Mouse (Mus musculus): Measurements from ENCODE around the gene Papss2. TPM values are rescaled to one million over a fixed set of nuclear protein-coding genes. Genes with fewer than 3 reads are reported as not detected.

The Papss2 gene
- total RNA-seq, 4 experiments from 2014 or later: 12.3 to 14.8 (median 14.2) TPM

DNA sequence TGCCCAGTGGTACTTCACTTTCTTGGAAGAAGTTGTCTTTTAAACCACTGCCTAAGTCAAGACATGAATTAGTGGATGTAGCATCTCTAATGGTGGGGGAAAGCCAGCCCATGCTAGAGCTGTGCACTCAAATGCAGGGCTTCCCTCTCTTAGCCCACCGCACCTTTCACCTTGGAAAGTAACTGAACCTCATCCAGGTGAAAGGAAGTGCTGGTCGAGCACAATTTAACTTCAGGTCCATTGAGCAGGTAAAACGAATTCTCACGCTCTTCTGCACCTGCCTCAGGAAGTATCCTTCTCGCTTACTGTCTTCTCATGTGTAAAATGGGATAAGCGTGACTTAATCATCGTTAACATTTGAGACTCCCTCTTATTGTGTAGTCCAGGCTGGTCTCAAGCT is 3.4 kb downstream of the Papss2 start:
- DNase-seq (ENCODE audit: low spot score in 2 of 2): no peak

DNA sequence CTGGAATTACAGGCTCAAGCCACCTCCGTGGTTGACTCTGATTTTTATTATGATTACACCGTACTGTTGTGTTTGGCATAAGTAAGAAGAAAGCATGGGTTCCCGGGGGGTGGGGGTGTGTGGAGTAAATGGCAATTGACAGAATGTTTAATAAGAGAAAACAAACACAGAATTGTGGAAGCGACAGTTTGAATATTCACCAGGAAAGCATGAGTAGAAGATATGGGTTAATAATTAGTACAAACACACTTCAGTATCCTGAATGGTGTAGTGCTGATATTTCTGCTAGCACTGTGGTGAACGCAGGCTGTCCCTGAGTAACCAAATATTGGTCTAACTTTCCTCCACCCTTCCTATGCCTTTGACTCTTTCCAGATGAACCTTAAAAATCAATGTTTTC is 3.8 kb downstream of the Papss2 start:
- DNase-seq (ENCODE audit: low spot score in 2 of 2): no peak

DNA sequence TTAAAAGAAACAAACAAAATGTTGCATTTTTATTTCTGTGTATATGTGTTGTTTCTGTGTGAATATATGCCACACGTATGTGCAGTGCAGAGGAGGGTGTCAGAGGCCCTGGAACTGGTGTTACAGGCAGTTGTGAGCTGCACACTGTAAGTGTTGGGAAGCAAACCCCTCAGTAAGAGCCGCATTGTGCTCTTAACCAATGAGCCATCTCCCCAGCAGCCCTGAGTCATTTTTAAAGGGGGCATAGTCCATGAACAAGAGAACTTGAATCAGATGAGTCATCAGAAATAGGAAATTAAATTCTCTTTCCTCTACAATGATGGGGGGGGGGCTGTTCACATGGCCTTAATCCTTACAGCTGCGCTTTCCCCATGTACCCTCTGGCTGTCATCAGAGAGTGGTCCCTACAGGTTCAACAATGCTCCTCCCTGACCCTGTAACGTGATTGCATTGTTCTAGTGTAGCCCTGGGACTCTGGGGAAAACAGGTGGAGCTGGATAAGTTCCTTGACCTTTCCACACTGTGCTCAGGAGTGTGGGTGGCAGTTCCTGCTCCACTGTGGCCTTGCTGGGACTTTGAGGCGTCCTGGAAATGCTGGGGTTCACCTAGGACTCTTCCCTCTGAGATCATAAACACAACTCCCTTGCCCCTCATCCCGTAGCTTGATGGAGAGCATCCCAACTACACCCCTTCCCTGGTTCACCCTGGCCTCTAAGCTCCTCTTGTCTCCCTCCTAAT is 5.6 kb downstream of the Papss2 start:
- DNase-seq (ENCODE audit: low spot score in 2 of 2): no peak

DNA sequence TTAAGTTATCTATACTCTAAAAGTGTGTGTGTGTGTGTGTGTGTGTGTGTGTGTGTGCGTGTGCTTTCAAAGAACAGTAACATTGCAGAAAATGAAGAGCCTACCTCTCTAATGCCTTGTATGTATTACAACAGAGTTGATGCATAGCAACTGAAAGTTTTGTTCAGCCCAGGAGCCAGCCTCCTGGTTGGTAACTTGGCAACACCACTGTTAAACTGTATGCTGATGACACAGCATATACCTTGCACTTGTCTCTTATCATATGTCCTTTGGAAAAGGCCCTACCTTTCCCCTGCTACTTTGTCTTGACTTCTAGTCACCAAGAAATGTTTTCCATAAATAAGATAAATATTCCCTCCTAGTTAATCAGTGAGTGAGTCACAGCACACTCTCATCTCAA is 7.9 kb downstream of the Papss2 start:
- no peak for DNase-seq (ENCODE audit: low spot score in 2 of 2)

DNA sequence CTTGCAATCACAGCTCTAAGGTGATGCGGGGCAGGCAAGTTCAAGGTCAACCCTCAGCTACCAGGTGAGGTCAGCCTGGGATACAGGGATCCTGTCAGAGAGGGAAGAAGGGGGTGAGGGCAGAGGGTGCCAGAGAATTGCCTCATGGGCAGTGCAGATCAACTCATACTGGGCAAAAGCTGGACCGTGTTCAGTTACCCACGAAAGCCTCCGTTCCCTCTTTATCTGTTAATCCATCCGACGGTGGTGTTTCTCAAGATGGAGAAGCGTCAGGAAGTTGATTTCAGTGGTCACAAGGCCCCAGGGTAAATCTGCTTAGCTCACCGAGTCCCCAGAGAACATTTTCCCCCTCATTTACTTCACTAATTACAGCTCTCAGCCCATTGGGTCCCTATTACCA is 8.5 kb downstream of the Papss2 start:
- no peak for DNase-seq (ENCODE audit: low spot score in 2 of 2)

DNA sequence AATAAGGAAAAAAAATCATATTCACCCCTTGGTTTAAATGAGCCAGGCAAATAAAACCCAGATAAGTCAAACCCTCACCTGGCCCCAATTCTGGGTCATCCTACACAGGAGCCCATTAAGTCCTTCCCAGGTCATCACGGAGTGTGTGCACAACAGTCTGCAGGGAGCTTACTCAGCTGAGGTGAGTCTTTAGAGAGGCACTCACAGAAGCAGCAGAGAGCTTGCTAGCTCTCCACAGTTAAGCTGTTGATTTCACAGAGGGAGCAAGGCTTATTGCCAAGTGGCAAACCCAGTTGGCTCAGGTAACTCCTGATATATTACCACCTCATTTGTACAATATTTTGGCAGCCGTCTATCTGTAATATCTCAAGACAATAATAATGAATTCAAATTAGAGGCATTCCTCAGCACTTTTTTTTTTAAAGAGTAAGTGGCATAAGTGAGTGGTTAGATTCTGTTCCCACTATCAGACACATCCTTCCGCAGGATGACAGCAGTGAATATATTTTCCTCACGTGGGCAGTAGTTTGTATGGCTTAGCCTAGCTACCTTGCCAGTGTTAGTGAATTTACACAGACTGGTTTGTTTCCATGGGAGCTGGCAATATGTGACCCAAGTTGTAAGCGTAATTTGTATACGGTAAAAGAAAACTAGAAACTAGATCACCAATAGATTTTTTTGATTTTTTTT is 9.1 kb downstream of the Papss2 start:
- no peak for DNase-seq (ENCODE audit: low spot score in 2 of 2)

DNA sequence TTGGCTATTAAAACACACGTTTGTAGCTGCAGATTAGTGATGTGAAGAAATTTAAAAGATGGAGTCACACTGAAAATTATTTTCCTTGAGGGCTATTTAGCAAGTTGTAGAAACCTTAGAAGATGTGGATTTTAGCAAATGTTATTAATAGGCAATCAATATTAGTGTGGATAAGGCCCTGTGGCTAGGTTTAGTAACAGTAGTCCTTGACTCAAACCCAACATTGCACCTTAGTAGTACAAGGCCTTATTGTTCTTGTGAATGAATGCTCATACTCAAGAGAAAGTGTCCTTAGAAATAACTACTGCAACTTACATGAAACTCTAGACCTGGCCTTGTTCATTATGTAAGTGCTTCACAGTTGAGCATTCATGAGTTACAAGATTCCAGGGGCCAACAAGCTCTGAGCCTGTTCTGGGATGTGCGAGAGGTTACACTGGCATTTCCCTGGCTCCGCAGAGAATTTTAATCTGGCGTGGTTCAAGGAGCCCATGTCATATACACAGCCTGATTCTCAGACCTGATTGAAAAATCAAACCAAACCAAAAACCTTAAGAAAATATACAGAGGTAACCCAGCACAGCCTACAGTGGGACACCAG is 10.7 kb downstream of the Papss2 start:
- DNase-seq (ENCODE audit: low spot score in 2 of 2): no peak

DNA sequence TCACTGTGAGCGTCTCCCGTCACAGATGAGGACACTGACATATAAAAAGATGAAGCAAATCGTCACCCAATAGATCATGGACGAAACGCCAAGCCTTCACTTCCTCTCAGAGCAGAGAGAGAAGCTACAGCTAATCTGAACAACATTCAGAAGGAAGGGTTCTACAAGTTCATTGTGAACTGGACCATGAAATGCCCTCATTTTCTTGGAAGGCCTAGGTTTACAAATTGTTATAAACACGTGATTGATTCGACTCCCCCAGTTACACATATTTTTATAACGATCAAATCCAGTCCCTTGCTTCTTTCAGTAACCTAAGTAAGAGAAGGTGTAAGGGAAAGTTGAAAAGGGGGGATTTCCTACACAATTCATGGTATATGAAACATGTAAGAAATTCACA is 11.4 kb downstream of the Papss2 start:
- no peak for DNase-seq (ENCODE audit: low spot score in 2 of 2)

DNA sequence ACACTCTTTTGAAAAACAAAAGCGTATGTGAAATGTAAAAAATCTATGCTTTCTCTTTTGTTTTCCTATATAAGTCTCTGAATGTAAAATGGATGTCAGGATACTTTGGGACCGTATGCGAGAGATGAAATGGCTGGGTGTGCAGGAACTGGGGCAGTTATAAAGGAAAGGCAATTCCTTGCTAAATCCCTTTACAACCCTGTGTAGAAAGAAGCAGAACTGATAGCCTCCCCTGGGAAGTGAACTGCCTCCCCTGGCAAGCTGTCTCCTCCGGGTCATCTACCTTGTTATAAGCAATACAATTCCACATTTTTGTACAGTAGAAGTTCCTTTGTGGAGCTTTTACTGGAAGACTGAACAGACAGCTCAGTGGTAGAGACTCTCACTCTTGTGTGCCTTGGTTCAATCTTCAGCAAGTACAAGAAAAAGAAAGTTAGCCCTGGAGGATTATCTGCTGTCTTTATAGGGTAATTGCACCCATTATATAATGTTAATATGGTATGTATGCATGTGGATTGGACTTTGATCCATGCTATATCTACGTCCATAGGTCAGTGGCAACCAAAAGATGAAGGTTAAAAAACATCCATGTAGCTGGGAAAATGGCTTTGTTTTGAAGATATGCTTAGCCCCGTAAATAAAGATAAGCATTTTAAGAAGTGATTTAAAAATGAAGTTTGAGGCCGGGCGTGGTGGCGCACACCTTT is 15.9 kb downstream of the Papss2 start:
- DNase-seq (ENCODE audit: low spot score in 2 of 2): no peak

DNA sequence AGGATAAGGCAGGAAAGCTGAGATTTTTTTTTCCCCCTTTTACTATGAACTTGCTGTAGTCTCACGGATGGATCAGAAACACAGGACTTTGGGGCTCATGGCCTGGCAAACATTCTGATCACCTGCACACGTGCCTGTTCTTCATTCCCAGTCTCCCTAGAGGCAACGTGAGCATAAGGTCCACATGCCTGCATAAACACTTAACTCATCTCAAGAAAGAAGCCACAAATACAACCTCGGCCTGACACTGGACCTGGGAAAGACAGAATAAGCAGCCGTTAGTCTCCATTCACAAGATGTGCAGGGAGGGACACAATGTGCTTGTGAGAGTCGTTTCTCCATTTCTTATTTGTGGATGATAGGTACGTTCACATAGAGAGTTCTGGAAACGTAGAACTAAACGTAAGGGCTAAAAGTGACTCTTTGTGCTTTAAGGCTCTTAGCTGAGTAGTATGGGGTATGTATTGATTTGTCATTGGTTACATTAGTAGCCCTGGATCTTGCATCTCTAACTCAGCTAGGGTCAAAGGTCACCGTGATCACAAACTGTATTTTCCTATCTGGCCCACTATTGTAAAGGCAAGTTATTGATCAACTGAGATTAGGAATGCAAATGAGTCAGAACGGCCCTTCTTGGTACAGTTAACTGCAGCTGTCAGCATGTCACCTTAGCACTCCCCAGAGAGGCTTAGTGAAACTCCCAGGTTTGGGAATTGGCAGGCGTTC is 18.6 kb downstream of the Papss2 start:
- DNase-seq (ENCODE audit: low spot score in 2 of 2): no peak

DNA sequence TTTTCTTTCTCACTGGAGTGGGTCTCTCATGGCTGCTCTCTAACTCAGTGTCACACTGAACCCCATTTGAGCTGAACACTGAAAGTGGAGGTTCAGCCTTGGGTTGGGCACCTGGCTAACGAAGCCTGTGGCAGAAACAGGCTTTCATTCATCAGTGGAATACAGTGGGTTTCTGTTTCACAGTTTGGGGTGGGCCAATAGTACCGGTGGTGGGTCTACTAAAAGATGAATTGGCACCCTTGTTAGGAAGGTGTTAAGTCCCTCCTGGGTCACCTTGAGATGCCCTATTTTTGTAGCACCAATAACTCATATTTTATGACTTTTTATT is 19.1 kb downstream of the Papss2 start:
- DNase-seq (ENCODE audit: low spot score in 2 of 2): no peak

DNA sequence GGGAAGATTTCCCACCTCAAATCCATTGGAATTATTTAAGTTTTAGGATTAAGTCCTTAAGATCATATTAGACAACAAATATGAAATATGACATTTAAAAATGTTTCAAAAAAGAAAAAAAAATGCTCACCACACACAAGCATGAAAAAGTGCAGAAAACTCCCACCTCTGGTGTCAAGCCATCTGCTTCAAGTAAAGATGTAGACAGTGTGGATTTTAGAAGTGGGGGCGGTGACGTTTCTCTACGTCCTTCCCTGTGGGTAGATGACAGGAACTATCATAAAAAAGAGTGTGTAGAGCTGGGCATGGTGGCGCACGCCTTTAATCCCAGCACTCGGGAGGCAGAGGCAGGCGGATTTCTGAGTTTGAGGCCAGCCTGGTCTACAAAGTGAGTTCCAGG is 21.1 kb downstream of the Papss2 start:
- DNase-seq (ENCODE audit: low spot score in 2 of 2): no peak

DNA sequence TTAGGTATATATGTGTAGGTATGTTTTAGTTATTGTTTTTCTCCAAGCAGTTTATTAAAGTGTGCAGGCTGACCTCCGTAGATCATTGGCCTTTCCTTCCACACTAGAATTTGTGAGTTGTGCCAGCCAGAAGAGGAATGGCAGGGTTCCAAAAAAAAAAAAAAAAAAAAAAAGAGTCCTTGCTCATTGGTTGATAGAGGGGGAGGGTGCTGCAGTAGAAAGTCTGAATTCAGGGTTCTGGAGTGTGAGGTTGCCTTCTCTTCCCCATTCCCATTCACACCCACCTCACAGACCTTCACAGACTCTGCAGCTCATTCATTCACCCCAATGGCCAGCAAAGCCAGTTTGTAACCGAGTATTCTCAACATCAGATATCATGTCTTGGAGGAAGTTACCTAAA is 24.1 kb downstream of the Papss2 start:
- DNase-seq (ENCODE audit: low spot score in 2 of 2): peak in 1 of 2 experiments; percentile 18

DNA sequence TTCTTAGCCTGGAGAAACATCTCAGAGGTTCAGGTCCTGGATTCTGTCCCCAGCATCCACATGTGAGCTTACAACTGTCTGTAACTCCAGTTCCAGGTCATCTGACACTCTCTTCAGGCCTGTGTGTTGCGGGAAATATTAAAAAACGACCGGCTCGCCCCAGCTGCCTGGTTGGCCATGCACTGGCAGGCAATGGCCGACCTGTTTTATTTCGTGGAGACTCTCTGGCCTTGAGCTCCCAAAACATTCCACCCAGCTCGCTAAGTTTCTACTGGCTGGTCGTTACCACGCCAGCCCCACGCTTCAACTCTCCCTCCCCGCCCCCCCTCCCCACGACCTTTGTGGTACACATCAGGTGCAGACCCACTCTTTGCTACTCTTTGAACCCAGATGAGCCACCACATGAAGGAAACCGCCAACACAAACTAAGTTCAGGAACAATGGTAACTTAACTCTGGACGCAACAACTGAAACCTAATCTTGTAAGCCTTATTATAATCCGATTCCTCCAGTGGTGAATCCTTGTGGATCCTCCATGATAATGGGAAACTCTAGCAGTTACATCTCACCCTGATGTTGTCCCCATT is 25.4 kb downstream of the Papss2 start:
- no peak for DNase-seq (ENCODE audit: low spot score in 2 of 2)

DNA sequence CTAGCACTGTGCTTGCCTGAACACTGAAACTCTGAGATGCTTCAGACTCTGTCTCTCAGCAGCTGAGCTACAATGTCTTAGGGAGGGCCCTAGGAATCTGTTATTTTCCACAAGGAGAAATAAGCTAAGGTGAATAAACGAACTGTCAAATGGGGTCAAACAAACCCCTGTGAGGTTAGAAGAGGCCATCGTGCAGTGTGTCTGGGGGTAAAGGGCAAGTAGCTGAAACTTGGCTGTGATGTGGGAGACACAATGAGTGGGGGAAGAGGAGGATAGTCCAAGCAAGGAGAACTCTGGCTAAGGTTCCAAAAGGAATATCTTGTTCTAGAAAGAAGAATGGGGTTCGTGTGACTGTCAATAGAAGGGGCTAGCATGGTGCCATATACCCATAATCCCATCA is 26.6 kb downstream of the Papss2 start:
- no peak for DNase-seq (ENCODE audit: low spot score in 2 of 2)

DNA sequence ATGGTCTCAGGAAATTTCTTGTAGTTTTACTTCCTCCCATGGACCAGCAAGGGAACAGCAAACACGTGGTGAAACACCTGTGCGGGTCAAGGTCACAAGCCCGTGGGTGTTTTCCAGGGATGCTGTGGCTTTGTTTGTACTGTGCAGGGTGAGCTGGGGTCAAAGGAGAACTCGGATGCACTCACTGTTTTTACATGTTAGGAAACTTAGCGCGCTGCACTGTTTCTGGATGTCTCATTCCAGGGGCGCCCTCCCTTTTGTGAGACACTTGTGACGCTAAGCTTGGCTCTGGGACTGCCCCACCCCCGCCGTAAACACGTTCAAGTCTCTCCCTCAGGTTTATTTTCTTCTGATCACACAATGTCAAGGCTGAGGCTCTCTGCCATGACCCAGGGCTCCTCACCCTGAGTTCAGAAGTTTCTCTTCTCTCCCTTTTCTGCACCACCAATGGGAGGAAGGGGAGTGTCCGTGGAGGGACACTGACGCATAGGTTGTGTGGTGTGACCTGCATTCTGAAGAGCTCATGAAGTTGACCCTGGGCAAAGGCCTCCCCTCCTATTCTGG is 31.3 kb downstream of the Papss2 start:
- DNase-seq (ENCODE audit: low spot score in 2 of 2): no peak

DNA sequence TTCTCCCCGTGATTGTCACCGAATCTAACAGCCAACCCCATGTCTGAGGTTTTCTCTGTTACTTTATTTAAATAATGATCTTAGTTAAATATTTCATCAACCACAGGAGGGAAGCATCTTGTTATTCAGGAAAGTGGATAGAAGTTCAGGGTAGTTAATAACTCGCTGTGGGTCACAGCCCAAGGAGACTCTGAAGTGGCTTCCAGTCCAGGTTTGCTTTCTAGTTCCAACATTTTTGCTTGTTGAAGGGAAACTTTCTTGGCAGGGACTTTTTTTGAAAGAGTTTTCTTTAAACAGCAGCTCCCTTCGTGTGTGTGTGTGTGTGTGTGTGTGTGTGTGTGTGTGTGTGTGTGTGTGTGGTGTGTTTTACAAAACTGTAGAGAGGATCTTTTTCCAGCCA is 32.0 kb downstream of the Papss2 start:
- DNase-seq (ENCODE audit: low spot score in 2 of 2): no peak

DNA sequence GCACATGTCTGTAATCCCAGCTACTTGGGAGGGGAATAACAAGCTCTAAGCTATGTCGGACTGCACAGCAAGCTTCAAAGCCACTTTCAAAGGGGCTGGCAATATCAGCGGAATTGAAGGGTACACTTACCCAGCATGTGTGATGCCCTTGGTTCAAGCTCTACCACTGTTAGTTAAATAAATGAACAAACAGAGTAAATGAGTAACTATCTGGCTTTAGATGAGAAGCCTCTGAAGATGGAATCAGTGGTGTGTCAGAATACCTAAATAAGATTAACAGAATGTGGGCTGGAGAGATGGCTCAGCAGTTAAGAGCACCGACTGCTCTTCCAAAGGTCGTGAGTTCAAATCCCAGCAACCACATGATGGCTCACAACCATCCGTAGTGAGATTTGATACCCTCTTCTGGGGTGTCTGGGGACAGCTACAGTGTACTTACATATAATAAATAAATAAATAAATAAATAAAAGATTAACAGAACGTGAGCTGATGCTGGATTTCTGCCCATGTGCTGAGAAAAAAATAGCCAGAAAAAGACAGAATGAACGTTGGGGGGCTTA is 33.1 kb downstream of the Papss2 start:
- DNase-seq (ENCODE audit: low spot score in 2 of 2): no peak

DNA sequence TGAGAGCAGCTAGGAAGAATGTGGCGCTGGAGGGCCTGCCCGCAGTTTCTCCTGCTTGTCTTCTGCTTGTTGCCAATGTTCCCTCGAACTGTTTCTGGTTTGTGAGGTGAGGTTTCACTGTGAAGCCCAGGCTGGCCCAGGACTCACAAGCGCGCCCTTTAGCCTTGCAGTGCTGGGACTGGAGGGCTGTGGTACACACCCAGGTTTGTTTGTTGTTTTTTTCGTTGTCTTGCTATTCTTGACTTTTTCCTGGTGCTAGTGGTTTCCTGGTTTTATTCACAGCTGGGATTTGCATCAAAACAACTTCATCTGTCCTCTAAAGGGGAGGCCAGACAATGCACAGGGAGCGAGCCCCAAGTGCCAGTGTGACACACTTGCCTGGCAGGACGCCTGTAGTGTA is 39.3 kb downstream of the Papss2 start:
- no peak for DNase-seq (ENCODE audit: low spot score in 2 of 2)

Data from layer of hippocampus, adult 8-10 months (tissue).